Mouse (Mus musculus): ENCODE measurements around the gene Snx19. TPM values are rescaled to one million over a fixed set of nuclear protein-coding genes. Genes with fewer than 3 reads are reported as not detected.

Gene Snx19
- polyA plus RNA-seq, 1 experiment from 2014 or later = 22.0 TPM

GRCm38 (mm10) chr9:30446126-30446525 is 19.2 kb downstream of the Snx19 start:
- Histone ChIP-seq H3K27me3 (no peaks in the 10 kb centered on the region), H3K27ac (no peak overlapping the region), H3K4me3 (no peak overlapping the region), H3K4me1 (peaks cover 6% of the 10 kb centered on the region), H3K9me3 (no peaks in the 10 kb centered on the region), H3K4me2 (replicated peaks) (no peak overlapping the region), H3K36me3 (peaks cover 87% of the 10 kb centered on the region), H3K9ac (no peak overlapping the region)
- WGBS = 88% methylated on average over 1 of the region's 1 CpGs
- ATAC-seq (ENCODE audit: low FRiP score, low read depth) = no peak

GRCm38 (mm10) chr9:30448459-30448858 is 21.6 kb downstream of the Snx19 start:
- Histone ChIP-seq H3K9ac (no peak overlapping the region), H3K4me1 (peaks cover 6% of the 10 kb centered on the region), H3K4me2 (replicated peaks) (no peak overlapping the region), H3K27me3 (no peaks in the 10 kb centered on the region), H3K9me3 (no peaks in the 10 kb centered on the region), H3K4me3 (no peak overlapping the region), H3K36me3 (peaks cover 84% of the 10 kb centered on the region), H3K27ac (no peak overlapping the region)
- WGBS = 52% methylated on average over 4 of the region's 4 CpGs
- ATAC-seq (ENCODE audit: low FRiP score, low read depth) = no peak

GRCm38 (mm10) chr9:30449862-30450261 is 23.0 kb downstream of the Snx19 start:
- ATAC-seq (ENCODE audit: low FRiP score, low read depth) = no peak
- Histone ChIP-seq H3K9ac (no peak overlapping the region), H3K4me2 (replicated peaks) (no peak overlapping the region), H3K27ac (no peak overlapping the region), H3K4me3 (no peak overlapping the region), H3K9me3 (no peaks in the 10 kb centered on the region), H3K4me1 (peaks cover 5% of the 10 kb centered on the region), H3K27me3 (no peaks in the 10 kb centered on the region), H3K36me3 (peaks cover 73% of the 10 kb centered on the region)
- WGBS = 44% methylated on average over 2 of the region's 2 CpGs

GRCm38 (mm10) chr9:30450834-30451233 is 23.9 kb downstream of the Snx19 start:
- no peak overlapping the region for H3K9ac ChIP-seq
- no peak overlapping the region for H3K4me2 ChIP-seq (replicated peaks)
- H3K4me1 ChIP-seq = no peaks in the 10 kb centered on the region
- H3K36me3 ChIP-seq = peaks cover 64% of the 10 kb centered on the region
- H3K27me3 ChIP-seq = no peaks in the 10 kb centered on the region
- no peak for ATAC-seq (ENCODE audit: low FRiP score, low read depth)
- H3K9me3 ChIP-seq = no peaks in the 10 kb centered on the region
- 65% methylated on average over 2 of the region's 2 CpGs for WGBS
- H3K27ac ChIP-seq = no peak overlapping the region
- H3K4me3 ChIP-seq = no peak overlapping the region

- Histone ChIP-seq H3K27ac (no peak overlapping the region), H3K4me2 (replicated peaks) (no peak overlapping the region), H3K9ac (no peak overlapping the region), H3K4me1 (no peaks in the 10 kb centered on the region), H3K9me3 (no peaks in the 10 kb centered on the region), H3K27me3 (no peaks in the 10 kb centered on the region), H3K4me3 (no peak overlapping the region), H3K36me3 (peaks cover 54% of the 10 kb centered on the region)
- ATAC-seq (ENCODE audit: low FRiP score, low read depth) = no peak
- WGBS = 94% methylated on average over 2 of the region's 2 CpGs
These were observed 27.6 kb downstream of the Snx19 start for GRCm38 (mm10) chr9:30454527-30454926.

GRCm38 (mm10) chr9:30456250-30456649 is 29.3 kb downstream of the Snx19 start:
- 88% methylated on average over 6 of the region's 6 CpGs for WGBS
- Histone ChIP-seq H3K4me2 (replicated peaks) (no peak overlapping the region), H3K9me3 (no peaks in the 10 kb centered on the region), H3K27ac (no peak overlapping the region), H3K36me3 (peaks cover 47% of the 10 kb centered on the region), H3K27me3 (no peaks in the 10 kb centered on the region), H3K4me1 (no peaks in the 10 kb centered on the region), H3K4me3 (no peak overlapping the region), H3K9ac (no peak overlapping the region)
- ATAC-seq (ENCODE audit: low FRiP score, low read depth) = no peak

- H3K27ac ChIP-seq = no peak overlapping the region
- no peak overlapping the region for H3K4me3 ChIP-seq
- no peaks in the 10 kb centered on the region for H3K9me3 ChIP-seq
- peaks cover 6% of the 10 kb centered on the region; the same call in 1 of the 2 replicates for H3K4me1 ChIP-seq
- H3K4me2 ChIP-seq (replicated peaks) = no peak overlapping the region
- H3K9ac ChIP-seq = no peak overlapping the region
- H3K27me3 ChIP-seq = no peaks in the 10 kb centered on the region
- ATAC-seq (ENCODE audit: low FRiP score, low read depth) = no peak
- 72% methylated on average over 8 of the region's 8 CpGs for WGBS
- peaks cover 69% of the 10 kb centered on the region for H3K36me3 ChIP-seq
These were observed 33.6 kb downstream of the Snx19 start for GRCm38 (mm10) chr9:30460501-30460900.

GRCm38 (mm10) chr9:30464661-30465060 is 37.8 kb downstream of the Snx19 start:
- no peak overlapping the region for H3K9ac ChIP-seq
- H3K4me2 ChIP-seq (replicated peaks) = no peak overlapping the region
- no peaks in the 10 kb centered on the region for H3K27me3 ChIP-seq
- no peak for ATAC-seq (ENCODE audit: low FRiP score, low read depth)
- no peak overlapping the region for H3K27ac ChIP-seq
- H3K36me3 ChIP-seq = peaks cover 70% of the 10 kb centered on the region
- H3K4me3 ChIP-seq = no peak overlapping the region
- H3K4me1 ChIP-seq = peaks cover 6% of the 10 kb centered on the region; the same call in 1 of the 2 replicates
- WGBS = 83% methylated on average over 4 of the region's 4 CpGs
- no peaks in the 10 kb centered on the region for H3K9me3 ChIP-seq

- Histone ChIP-seq H3K27ac (no peak overlapping the region), H3K4me3 (no peak overlapping the region), H3K9me3 (no peaks in the 10 kb centered on the region), H3K36me3 (no peaks in the 10 kb centered on the region), H3K4me1 (peaks cover 10% of the 10 kb centered on the region; the same call in 1 of the 2 replicates), H3K27me3 (no peaks in the 10 kb centered on the region; the same call in 1 of the 2 replicates), H3K9ac (no peak overlapping the region), H3K4me2 (replicated peaks) (no peak overlapping the region)
- whole genome bisulfite sequencing = 62% methylated on average over 4 of the region's 4 CpGs
- no peak for ATAC-seq (ENCODE audit: low FRiP score, low read depth)
These were observed 53.1 kb downstream of the Snx19 start for GRCm38 (mm10) chr9:30480043-30480442.

GRCm38 (mm10) chr9:30480464-30480863 is 53.6 kb downstream of the Snx19 start:
- peak; percentile 91 for ATAC-seq (ENCODE audit: low FRiP score, low read depth)
- Histone ChIP-seq H3K27ac (no peak overlapping the region), H3K4me1 (peaks cover 10% of the 10 kb centered on the region; the same call in 1 of the 2 replicates), H3K4me2 (replicated peaks) (no peak overlapping the region), H3K9ac (no peak overlapping the region), H3K27me3 (no peaks in the 10 kb centered on the region; the same call in 1 of the 2 replicates), H3K36me3 (no peaks in the 10 kb centered on the region), H3K4me3 (no peak overlapping the region), H3K9me3 (no peaks in the 10 kb centered on the region)
- WGBS = under 1% methylated on average over 6 of the region's 6 CpGs

GRCm38 (mm10) chr9:30482116-30482515 is 55.2 kb downstream of the Snx19 start:
- no peak overlapping the region for H3K4me2 ChIP-seq (replicated peaks)
- no peak overlapping the region for H3K27ac ChIP-seq
- H3K4me3 ChIP-seq = no peak overlapping the region
- ATAC-seq (ENCODE audit: low FRiP score, low read depth) = no peak
- H3K27me3 ChIP-seq = no peaks in the 10 kb centered on the region; the same call in 1 of the 2 replicates
- peaks cover 10% of the 10 kb centered on the region; the same call in 1 of the 2 replicates for H3K4me1 ChIP-seq
- H3K9ac ChIP-seq = no peak overlapping the region
- no peaks in the 10 kb centered on the region for H3K9me3 ChIP-seq
- H3K36me3 ChIP-seq = no peaks in the 10 kb centered on the region
- WGBS = 91% methylated on average over 4 of the region's 4 CpGs

GRCm38 (mm10) chr9:30484183-30484582 is 57.3 kb downstream of the Snx19 start:
- no peak overlapping the region for H3K4me3 ChIP-seq
- ATAC-seq (ENCODE audit: low FRiP score, low read depth) = no peak
- H3K9ac ChIP-seq = no peak overlapping the region
- no peaks in the 10 kb centered on the region for H3K9me3 ChIP-seq
- no peak overlapping the region for H3K27ac ChIP-seq
- WGBS = 91% methylated on average over 3 of the region's 3 CpGs
- H3K27me3 ChIP-seq = no peaks in the 10 kb centered on the region; the same call in 1 of the 2 replicates
- no peaks in the 10 kb centered on the region for H3K36me3 ChIP-seq
- H3K4me2 ChIP-seq (replicated peaks) = no peak overlapping the region
- peaks cover 10% of the 10 kb centered on the region; the same call in 1 of the 2 replicates for H3K4me1 ChIP-seq

GRCm38 (mm10) chr9:30485161-30485560 is 58.3 kb downstream of the Snx19 start:
- Histone ChIP-seq H3K4me2 (replicated peaks) (no peak overlapping the region), H3K4me3 (no peak overlapping the region), H3K36me3 (no peaks in the 10 kb centered on the region), H3K9me3 (no peaks in the 10 kb centered on the region), H3K4me1 (peaks cover 10% of the 10 kb centered on the region; the same call in 1 of the 2 replicates), H3K27ac (no peak overlapping the region), H3K9ac (no peak overlapping the region), H3K27me3 (no peaks in the 10 kb centered on the region)
- WGBS = 75% methylated on average over 2 of the region's 2 CpGs
- ATAC-seq (ENCODE audit: low FRiP score, low read depth) = no peak

All from limb, embryonic 13.5 days (tissue).